Mouse (Mus musculus) gastrocnemius, adult 2 months (tissue): ENCODE results near the gene Stab2. TPM values are rescaled to one million over a fixed set of nuclear protein-coding genes. Genes with fewer than 3 reads are reported as not detected.

Experiments
- DNase-seq: peaks from one replicate; pipeline ENCODE4 v3.0.0; 2022
- H3K27ac ChIP-seq: fragments of 200-600 bp; 2 replicates; pipeline ENCODE4 v1.8.1; 2022; ENCODE audit warnings: mild to moderate bottlenecking
- H3K4me3 ChIP-seq: fragments of 200-600 bp; 2 replicates; pipeline ENCODE4 v1.8.1; 2022; ENCODE audit warnings: mild to moderate bottlenecking, moderate library complexity
- CTCF ChIP-seq: fragments of 200-600 bp; IDR thresholded peaks from 2 replicates; pipeline ENCODE4 v1.8.1; 2022; ENCODE audit warnings: antibody characterized with exemption, mild to moderate bottlenecking, moderate library complexity
- intact Hi-C: fragments of 180-260 bp; cut with DNase I; formaldehyde crosslinking; loops from one replicate; pipeline ENCODE4 v1.15.1; 2025
- total RNA-seq, 2 experiments: library from RNA; stranded (reverse); gene quantifications; 2 replicates each; pipeline ENCODE4 v1.2.3; 2021

Stab2 gene
- total RNA-seq, 2 experiments from 2014 or later, result 0.84 to 4.5 TPM

- intact Hi-C loops, result loop anchor here (2.0 kb wide), 1 partner anchor 50 kb away; no protein-coding TSS in a partner anchor
- no peak overlapping the region for H3K27ac ChIP-seq
- peak; percentile 30 for TF ChIP-seq CTCF
- H3K4me3 ChIP-seq, result no peak overlapping the region
- peak; percentile 47 for DNase-seq
Measured at GRCm38 (mm10) chr10:87020711-87021110, 12.9 kb upstream of the Stab2 start.

GRCm38 (mm10) chr10:87018876-87019275 is 11.1 kb upstream of the Stab2 start:
- intact Hi-C loops, result no loop called here
- no peak for DNase-seq
- Histone ChIP-seq H3K27ac (no peak overlapping the region), H3K4me3 (no peak overlapping the region)
- no peak for TF ChIP-seq CTCF

DNA sequence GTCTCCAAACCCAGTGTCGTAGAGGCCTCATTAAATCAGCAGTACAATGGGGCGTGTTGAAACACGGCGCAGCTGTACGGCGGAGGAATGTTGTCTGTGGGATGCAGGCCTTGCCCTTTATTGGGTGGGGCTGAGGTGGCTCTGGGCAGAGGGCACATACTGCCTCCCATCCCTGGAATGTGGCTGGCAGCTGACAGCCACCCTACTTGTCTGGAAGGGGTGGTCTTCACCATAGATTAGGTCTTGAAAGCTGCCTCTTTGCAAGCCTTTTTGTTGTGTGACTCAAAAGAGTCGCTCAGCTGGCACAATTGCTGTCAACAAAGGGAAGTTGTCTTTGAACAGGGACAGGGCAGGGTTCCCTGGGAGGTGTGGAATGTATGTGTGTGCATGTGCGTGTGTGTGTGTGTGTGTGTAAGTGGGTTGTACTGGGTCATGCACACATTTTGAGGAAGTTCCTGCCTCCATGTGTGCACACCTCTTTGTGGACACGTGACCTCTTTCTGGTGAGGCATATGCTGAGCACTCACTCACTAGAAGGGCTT is 8.4 kb upstream of the Stab2 start:
- no peak for TF ChIP-seq CTCF
- H3K4me3 ChIP-seq, result no peak overlapping the region
- no peak for DNase-seq
- intact Hi-C loops, result no loop called here
- H3K27ac ChIP-seq, result no peak overlapping the region

DNA sequence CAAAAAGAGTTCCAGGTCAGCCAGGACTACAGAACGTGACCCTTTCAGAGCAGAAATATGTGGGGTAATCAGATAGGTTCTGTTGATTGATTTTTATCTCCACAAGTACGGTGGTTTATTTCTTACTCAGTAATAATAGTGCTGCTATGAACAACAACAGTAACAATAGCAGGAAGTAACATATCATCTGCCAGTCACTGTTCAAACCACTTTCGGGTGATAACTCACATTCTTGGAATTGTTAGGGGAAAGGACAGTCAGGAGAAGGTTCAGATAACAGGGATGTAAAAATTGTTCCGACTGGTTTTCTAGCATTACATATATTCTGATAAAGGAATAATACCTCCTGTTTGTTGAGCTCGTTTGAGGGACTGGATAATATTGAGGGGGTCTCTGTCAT is 7.6 kb upstream of the Stab2 start:
- DNase-seq, result no peak
- no peak for TF ChIP-seq CTCF
- intact Hi-C loops, result no loop called here
- H3K4me3 ChIP-seq, result no peak overlapping the region
- H3K27ac ChIP-seq, result no peak overlapping the region

DNA sequence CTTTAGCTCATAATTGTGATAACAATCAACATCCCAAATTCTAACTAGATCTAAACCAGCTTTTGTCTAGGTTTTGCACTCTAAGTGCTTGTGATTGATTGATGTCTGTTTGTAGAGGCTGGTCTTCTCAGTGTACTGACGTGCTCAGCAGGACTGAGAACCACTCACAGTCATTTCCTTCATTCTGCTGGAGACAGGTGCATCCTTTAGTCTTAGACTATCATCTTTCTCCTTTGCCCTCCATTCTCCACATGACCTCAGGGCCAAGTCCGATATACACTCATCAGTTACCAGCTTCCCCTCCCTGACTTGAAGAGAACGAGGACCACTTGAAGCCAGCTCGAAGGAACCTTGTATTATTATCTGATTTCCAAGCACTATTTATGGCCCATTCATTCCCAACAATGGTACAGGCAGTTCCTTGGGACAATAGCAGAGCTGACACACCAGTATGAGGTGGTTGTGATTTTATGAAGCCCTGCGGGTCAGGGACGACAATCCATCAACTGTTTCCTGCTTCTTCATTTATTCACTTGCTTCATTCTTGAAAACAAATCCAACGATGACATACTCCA is 6.7 kb upstream of the Stab2 start:
- TF ChIP-seq CTCF, result no peak
- intact Hi-C loops, result no loop called here
- Histone ChIP-seq H3K4me3 (no peak overlapping the region), H3K27ac (no peak overlapping the region)
- no peak for DNase-seq

DNA sequence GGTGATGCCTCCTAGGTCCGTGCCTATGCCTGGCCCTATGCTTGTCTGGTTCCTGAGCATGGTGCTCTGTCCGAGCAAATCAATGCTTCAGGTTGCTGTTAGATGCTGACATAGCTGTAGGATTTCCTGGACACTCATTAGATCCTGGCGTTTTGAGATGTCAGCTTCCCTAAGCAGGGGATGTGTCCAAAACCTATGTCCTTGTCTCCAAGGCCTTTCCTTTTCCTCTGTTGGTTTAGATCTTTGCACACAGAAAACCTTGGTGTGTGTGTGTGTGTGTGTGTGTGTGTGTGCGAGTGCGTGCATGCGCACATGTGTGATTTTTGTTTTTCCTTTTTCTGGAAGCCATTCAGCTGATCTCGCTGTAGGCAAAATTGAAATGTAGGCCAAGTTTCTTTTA is 4.3 kb upstream of the Stab2 start:
- Histone ChIP-seq H3K4me3 (no peak overlapping the region), H3K27ac (no peak overlapping the region)
- no peak for TF ChIP-seq CTCF
- intact Hi-C loops, result no loop called here
- no peak for DNase-seq

- Histone ChIP-seq H3K4me3 (no peak overlapping the region), H3K27ac (no peak overlapping the region)
- intact Hi-C loops, result no loop called here
- DNase-seq, result no peak
- no peak for TF ChIP-seq CTCF
Measured at GRCm38 (mm10) chr10:87008215-87008499, 332 bp upstream of the Stab2 start.

DNA sequence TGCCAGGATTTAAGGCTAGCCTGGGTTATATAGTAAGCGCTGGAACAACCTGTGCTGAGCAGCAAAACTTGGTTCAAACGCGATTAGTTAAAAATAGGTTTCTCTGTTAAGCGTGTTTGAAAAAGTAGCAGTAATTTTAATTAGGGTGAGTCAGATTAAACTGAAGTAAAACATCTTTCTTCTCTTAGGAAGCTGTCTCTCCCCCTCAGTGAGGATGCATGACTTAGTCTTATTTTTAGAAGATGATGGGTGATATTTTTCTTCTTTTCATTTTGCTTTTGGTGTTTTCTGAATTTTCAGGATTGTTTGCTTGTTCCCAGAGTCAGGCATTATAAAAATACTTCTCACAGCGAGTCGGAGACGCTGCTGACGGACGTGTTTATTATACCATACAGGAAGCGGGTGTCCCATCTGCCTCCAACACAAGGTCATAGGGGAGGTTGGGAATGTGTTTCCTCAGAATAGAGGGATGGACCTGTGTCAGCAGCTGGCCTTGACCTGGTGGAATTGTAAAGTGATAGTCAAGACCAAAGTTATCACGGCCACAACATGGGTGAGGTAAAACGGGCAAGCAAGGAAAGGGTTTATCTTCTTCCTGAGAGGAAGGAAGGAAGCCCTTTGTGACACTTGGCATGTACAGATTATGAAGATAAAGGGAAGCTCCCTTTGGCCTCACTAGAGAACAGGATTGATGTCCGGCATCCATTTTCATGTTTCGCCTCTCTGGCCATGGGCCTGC is 15.4 kb downstream of the Stab2 start:
- no peak for DNase-seq
- Histone ChIP-seq H3K4me3 (no peak overlapping the region), H3K27ac (no peak overlapping the region)
- TF ChIP-seq CTCF, result no peak
- intact Hi-C loops, result no loop called here

GRCm38 (mm10) chr10:86990666-86991065 is 17.2 kb downstream of the Stab2 start:
- TF ChIP-seq CTCF, result no peak
- intact Hi-C loops, result no loop called here
- DNase-seq, result no peak
- no peak overlapping the region for H3K27ac ChIP-seq
- no peak overlapping the region for H3K4me3 ChIP-seq

- DNase-seq, result no peak
- Histone ChIP-seq H3K4me3 (no peak overlapping the region), H3K27ac (no peak overlapping the region)
- intact Hi-C loops, result no loop called here
- TF ChIP-seq CTCF, result no peak
Measured at GRCm38 (mm10) chr10:86989838-86990237, 18.0 kb downstream of the Stab2 start.

GRCm38 (mm10) chr10:86976001-86976726 is 31.7 kb downstream of the Stab2 start:
- peak; percentile 50 for TF ChIP-seq CTCF
- Histone ChIP-seq H3K27ac (peak overlapping the region; percentile 83), H3K4me3 (no peak overlapping the region)
- intact Hi-C loops, result no loop called here
- DNase-seq, result peak; percentile 55

DNA sequence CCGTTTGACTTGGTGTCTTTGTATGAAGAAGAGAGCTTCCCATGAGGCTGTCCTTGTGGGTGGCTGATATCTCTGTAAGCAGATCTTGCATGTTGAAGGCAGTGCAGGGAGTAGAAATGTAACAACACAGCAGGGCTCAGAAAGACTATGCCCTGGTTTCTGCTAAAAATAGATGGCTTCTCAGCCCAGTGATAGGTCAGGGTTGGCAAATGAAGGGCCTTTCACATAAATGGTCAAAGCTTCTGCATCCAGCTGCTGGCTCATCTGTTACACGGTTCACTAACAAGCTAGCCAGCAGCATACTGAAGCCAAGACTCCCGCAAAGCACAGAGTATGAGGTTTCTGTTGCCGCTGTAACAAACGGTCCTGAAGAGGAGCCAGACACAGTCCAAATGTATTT is 34.5 kb downstream of the Stab2 start:
- peak overlapping the region; percentile 83 for H3K27ac ChIP-seq
- TF ChIP-seq CTCF, result no peak
- peak; percentile 44 for DNase-seq
- intact Hi-C loops, result no loop called here
- peak overlapping the region; percentile 68 for H3K4me3 ChIP-seq

- intact Hi-C loops, result no loop called here
- Histone ChIP-seq H3K4me3 (peak overlapping the region; percentile 68), H3K27ac (peak overlapping the region; percentile 83)
- no peak for DNase-seq
- TF ChIP-seq CTCF, result no peak
Measured at GRCm38 (mm10) chr10:86972503-86972826, 35.4 kb downstream of the Stab2 start.
